Mouse (Mus musculus) forebrain, embryonic 10.5 days (tissue): Measurements from ENCODE around the gene Eml2. TPM values are rescaled to one million over a fixed set of nuclear protein-coding genes. Genes with fewer than 3 reads are reported as not detected.

Source experiments
- DNase-seq: peaks from one replicate; pipeline ENCODE4 v3.0.0-alpha.2; 2017; ENCODE audit warnings: low spot score; ENCODE audit errors: extremely low spot score
- H3K27ac ChIP-seq: fragments of 300-500 bp; sonication (generic); 2 replicates; pipeline ENCODE4 v1.5.1; 2016; ENCODE audit warnings: mild to moderate bottlenecking
- H3K27me3 ChIP-seq: fragments of 300-500 bp; sonication (generic); 2 replicates; pipeline ENCODE4 v1.6.1; 2016; ENCODE audit warnings: mild to moderate bottlenecking; ENCODE audit not compliant: poor library complexity, severe bottlenecking
- H3K36me3 ChIP-seq: fragments of 300-500 bp; sonication (generic); replicated peaks from 2 replicates; pipeline ENCODE4 v1.6.1; 2016; ENCODE audit warnings: mild to moderate bottlenecking, moderate library complexity
- H3K4me1 ChIP-seq: fragments of 300-500 bp; sonication (generic); 2 replicates; pipeline ENCODE4 v1.6.1; 2016
- H3K4me3 ChIP-seq: fragments of 300-500 bp; sonication (generic); 2 replicates; pipeline ENCODE4 v1.5.1; 2016; ENCODE audit warnings: mild to moderate bottlenecking, moderate library complexity
- H3K9me3 ChIP-seq: fragments of 300-500 bp; sonication (generic); 2 replicates; pipeline ENCODE4 v1.6.1; 2016; ENCODE audit warnings: mild to moderate bottlenecking, moderate library complexity
- WGBS: fragments of 180-500 bp; shearing (Covaris S2); methylation state at CpG from one replicate; pipeline ENCODE4 v1.1.7; 2016; 5-methylcytosine and 5-hydroxymethylcytosine counted together
- polyA plus RNA-seq: library from polyadenylated mRNA; unstranded; fragments of >200 nt; fragmentation: Nextera tagmentation; extraction: Ambion mirVana; gene quantifications from 2 replicates; pipeline ENCODE4 v1.2.1, GENCODE M21; 2016

Eml2 gene
- polyA plus RNA-seq, 1 experiment from 2014 or later = 6.4 TPM

GRCm38 (mm10) chr7:19165656-19166423 lies 10.4 kb upstream of the Eml2 start, which contains the start of gene Gipr:
Gene Gipr (minus strand): TSS chr7:19166127.
- Histone ChIP-seq H3K4me3 (peak within 1 kb of the TSS; percentile 33), H3K36me3 (no peaks in the 10 kb centered on the region), H3K27ac (no peak within 1 kb of the TSS), H3K27me3 (peaks cover 64% of the 10 kb centered on the region), H3K4me1 (peaks cover 27% of the 10 kb centered on the region), H3K9me3 (0 out of 2 replicates have a peak, but pooled peaks cover 6% of the 10 kb centered on the region)
- WGBS = 17% methylated on average over 13 of the region's 14 CpGs
- DNase-seq = no peak

DNA sequence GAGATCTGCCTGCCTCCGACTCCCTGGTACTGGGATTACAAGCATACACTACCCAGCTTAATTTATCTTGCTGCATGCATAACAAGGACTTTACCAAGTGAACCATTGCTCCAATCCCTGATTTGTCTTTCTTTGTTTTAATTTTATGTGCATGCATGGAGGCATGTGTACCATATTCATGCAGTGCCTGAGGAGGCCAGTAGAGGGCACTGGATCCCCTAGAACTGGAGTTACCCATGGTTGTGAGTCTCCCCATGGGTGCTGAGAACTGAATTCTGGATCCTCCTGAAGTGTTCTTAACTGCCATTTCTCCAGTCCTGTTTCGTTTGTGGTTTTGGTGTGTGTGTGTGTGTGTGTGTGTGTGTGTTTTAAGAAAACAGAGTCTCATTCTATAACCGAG lies 9.2 kb upstream of the Eml2 start:
- DNase-seq = no peak
- Histone ChIP-seq H3K4me3 (no peak overlapping the region), H3K4me1 (peaks cover 31% of the 10 kb centered on the region), H3K9me3 (0 out of 2 replicates have a peak, but pooled peaks cover 6% of the 10 kb centered on the region), H3K27ac (no peak overlapping the region), H3K27me3 (peaks cover 62% of the 10 kb centered on the region), H3K36me3 (no peaks in the 10 kb centered on the region)
- WGBS = 89% methylated on average over 3 of the region's 3 CpGs

DNA sequence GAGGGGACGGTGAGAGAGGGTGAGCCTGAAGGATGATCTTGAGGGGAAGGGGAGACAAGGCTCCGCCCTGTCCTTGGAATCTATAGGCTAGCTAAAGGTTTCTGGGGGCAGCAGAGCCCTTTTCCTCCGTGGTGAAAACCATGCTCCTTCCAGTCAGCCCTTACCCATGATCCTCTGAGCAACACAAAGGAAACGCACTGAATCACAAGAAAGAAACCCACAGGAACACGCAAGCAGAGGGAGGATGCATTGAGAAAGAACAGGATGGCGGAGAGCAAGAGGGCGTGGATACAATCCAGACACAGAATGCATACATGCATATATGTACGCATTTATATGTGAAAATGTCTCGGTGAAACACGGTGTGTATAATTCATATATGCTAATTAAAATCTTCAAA lies 6.7 kb upstream of the Eml2 start:
- H3K9me3 ChIP-seq = 0 out of 2 replicates have a peak, but pooled peaks cover 6% of the 10 kb centered on the region
- H3K4me3 ChIP-seq = no peak overlapping the region
- no peak overlapping the region for H3K27ac ChIP-seq
- 67% methylated on average over 10 of the region's 10 CpGs for WGBS
- DNase-seq = no peak
- no peaks in the 10 kb centered on the region for H3K36me3 ChIP-seq
- peaks cover 53% of the 10 kb centered on the region for H3K27me3 ChIP-seq
- H3K4me1 ChIP-seq = peaks cover 35% of the 10 kb centered on the region

- no peak overlapping the region for H3K27ac ChIP-seq
- H3K27me3 ChIP-seq = peaks cover 53% of the 10 kb centered on the region
- WGBS = 71% methylated on average over 8 of the region's 8 CpGs
- H3K4me3 ChIP-seq = no peak overlapping the region
- no peaks in the 10 kb centered on the region for H3K36me3 ChIP-seq
- H3K9me3 ChIP-seq = 0 out of 2 replicates have a peak, but pooled peaks cover 6% of the 10 kb centered on the region
- no peak for DNase-seq
- H3K4me1 ChIP-seq = peaks cover 29% of the 10 kb centered on the region
These were observed 6.1 kb upstream of the Eml2 start for GRCm38 (mm10) chr7:19170142-19170541.

DNA sequence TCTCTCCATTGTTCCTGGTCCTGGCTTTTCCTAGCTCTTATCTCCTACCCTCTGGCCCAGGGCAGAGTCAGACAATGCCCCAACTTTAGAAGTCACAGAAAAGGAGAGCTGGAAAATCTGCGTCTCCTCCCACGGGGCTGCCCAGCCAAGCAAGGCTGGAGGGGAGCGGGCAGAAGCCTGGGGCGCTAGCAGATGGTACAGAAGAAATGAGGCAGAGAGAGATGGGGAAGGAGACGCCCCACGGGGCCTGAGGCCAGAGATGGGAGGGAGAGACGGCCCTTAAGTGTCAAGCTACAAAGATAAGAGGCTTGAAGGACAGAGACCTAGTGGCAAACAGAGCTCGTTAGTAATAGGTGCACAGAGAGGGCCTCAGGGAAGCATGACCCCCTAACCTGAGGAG lies 4.4 kb upstream of the Eml2 start:
- no peak for DNase-seq
- H3K27ac ChIP-seq = no peak overlapping the region
- WGBS = 64% methylated on average over 8 of the region's 8 CpGs
- H3K4me1 ChIP-seq = peaks cover 34% of the 10 kb centered on the region
- peaks cover 53% of the 10 kb centered on the region for H3K27me3 ChIP-seq
- H3K9me3 ChIP-seq = 0 out of 2 replicates have a peak, but pooled peaks cover 6% of the 10 kb centered on the region
- H3K4me3 ChIP-seq = no peak overlapping the region
- H3K36me3 ChIP-seq = no peaks in the 10 kb centered on the region

- peak overlapping the region; percentile 74; the same call in 1 of the 2 replicates for H3K27ac ChIP-seq
- DNase-seq = peak; percentile 84
- peak overlapping the region; percentile 51 for H3K4me3 ChIP-seq
- WGBS = 4% methylated on average over 17 of the region's 17 CpGs
- peaks cover 60% of the 10 kb centered on the region for H3K27me3 ChIP-seq
- H3K9me3 ChIP-seq = no peaks in the 10 kb centered on the region
- no peaks in the 10 kb centered on the region for H3K36me3 ChIP-seq
- peaks cover 38% of the 10 kb centered on the region for H3K4me1 ChIP-seq
These were observed 3.3 kb upstream of the Eml2 start for GRCm38 (mm10) chr7:19172874-19173273.

GRCm38 (mm10) chr7:19176516-19176947 lies 311 bp downstream of the Eml2 start:
- Histone ChIP-seq H3K9me3 (no peaks in the 10 kb centered on the region), H3K36me3 (no peaks in the 10 kb centered on the region), H3K27me3 (peaks cover 86% of the 10 kb centered on the region), H3K27ac (peak overlapping the region; percentile 58; the same call in 1 of the 2 replicates), H3K4me1 (peaks cover 67% of the 10 kb centered on the region), H3K4me3 (peak overlapping the region; percentile 55)
- WGBS = 3% methylated on average over 20 of the region's 21 CpGs
- DNase-seq = no peak

DNA sequence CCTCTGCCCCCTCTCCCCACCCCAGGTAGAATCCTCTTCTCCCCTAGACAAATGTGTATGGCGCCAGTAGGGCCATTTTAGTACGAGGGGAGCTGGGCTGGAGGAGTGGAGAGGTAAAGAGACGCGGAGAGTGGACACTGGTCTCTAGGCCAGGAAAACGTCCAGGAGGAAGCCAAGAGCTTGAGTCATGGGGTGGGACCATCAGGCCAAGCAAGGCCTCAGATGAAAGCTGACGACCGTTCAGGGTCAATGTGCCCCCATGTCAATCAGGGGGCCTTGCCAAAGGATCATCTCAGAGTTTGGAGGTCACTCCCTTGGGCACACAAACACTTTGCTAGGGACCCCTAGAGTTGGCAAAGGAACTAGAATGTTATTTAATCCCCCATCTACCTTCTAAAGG lies 995 bp downstream of the Eml2 start:
- Histone ChIP-seq H3K27ac (no peak overlapping the region), H3K4me1 (peaks cover 67% of the 10 kb centered on the region), H3K27me3 (peaks cover 79% of the 10 kb centered on the region), H3K9me3 (no peaks in the 10 kb centered on the region), H3K4me3 (peak overlapping the region; percentile 55; the same call in 1 of the 2 replicates), H3K36me3 (no peaks in the 10 kb centered on the region)
- 67% methylated on average over 7 of the region's 7 CpGs for WGBS
- DNase-seq = no peak

DNA sequence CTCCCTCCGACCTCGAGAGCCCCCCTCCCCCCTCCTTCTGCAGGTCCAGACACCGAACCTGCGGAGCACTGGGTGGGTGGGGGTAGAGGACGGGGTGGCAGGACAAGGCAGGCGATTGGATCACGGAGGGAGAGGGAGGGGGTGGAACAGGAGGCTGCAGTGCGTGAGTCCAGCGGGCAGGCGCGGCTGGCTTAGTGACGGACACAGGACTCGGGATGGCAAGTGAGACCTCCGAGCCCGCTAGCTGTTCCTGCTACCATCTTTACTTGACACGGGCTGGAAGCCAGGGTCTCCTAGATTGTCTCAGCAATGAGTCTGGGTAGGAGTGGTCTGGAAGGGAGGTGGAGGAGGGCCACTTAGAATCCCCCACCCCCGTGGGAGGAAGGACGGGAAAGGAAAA lies 1.8 kb downstream of the Eml2 start:
- Histone ChIP-seq H3K27ac (no peak overlapping the region), H3K27me3 (peaks cover 75% of the 10 kb centered on the region), H3K4me1 (peaks cover 61% of the 10 kb centered on the region), H3K4me3 (peak overlapping the region; percentile 49), H3K36me3 (no peaks in the 10 kb centered on the region), H3K9me3 (no peaks in the 10 kb centered on the region)
- WGBS = 9% methylated on average over 18 of the region's 18 CpGs
- no peak for DNase-seq

DNA sequence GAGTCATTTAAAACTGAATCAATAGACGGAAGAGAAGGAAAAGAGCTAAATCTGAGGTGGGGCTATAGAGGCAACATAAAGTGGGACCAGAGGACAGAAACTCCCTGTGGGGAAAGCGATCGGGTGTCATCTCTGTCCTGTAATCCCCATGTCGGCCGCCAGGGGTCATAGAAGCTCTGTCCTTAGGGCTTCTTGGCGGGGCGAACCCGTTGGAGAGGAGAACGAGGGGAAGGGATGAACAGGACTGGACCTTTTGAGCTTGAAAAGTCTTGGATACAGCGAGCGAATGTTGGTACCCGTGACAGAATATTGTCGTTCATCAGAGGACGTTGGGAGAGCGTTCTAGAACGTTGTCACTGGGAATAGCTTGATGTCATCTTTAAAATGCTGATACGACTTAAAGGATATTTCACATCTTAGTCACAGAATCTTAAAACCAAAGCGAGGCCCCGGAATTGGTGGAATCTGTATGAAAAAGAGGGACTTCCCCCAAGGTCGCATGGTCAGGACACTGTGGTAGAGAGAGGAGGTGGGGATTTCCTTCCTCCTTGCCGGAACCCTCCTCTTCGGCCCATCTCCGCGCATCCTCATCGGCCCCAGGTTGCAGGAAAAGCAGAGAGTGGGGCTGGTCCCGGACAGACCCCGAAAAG lies 2.3 kb downstream of the Eml2 start:
- no peaks in the 10 kb centered on the region for H3K9me3 ChIP-seq
- peak; percentile 79 for DNase-seq
- 3% methylated on average over 27 of the region's 27 CpGs for WGBS
- H3K36me3 ChIP-seq = 0 out of 2 replicates have a peak, but pooled peaks cover 2% of the 10 kb centered on the region
- peaks cover 70% of the 10 kb centered on the region for H3K27me3 ChIP-seq
- peak overlapping the region; percentile 49 for H3K4me3 ChIP-seq
- H3K27ac ChIP-seq = peak overlapping the region; percentile 22; the same call in 1 of the 2 replicates
- peaks cover 57% of the 10 kb centered on the region for H3K4me1 ChIP-seq

GRCm38 (mm10) chr7:19179173-19179572 lies 3.0 kb downstream of the Eml2 start:
- Histone ChIP-seq H3K9me3 (no peaks in the 10 kb centered on the region), H3K4me3 (peak overlapping the region; percentile 49), H3K4me1 (peaks cover 57% of the 10 kb centered on the region), H3K27ac (peak overlapping the region; percentile 22), H3K36me3 (0 out of 2 replicates have a peak, but pooled peaks cover 7% of the 10 kb centered on the region), H3K27me3 (peaks cover 64% of the 10 kb centered on the region)
- under 1% methylated on average over 32 of the region's 32 CpGs for WGBS
- DNase-seq = peak; percentile 75

- no peak overlapping the region for H3K27ac ChIP-seq
- 0 out of 2 replicates have a peak, but pooled peaks cover 12% of the 10 kb centered on the region for H3K36me3 ChIP-seq
- H3K27me3 ChIP-seq = peaks cover 60% of the 10 kb centered on the region
- WGBS = 43% methylated on average over 6 of the region's 6 CpGs
- peak overlapping the region; percentile 49 for H3K4me3 ChIP-seq
- H3K9me3 ChIP-seq = no peaks in the 10 kb centered on the region
- no peak for DNase-seq
- peaks cover 65% of the 10 kb centered on the region for H3K4me1 ChIP-seq
These were observed 3.7 kb downstream of the Eml2 start for GRCm38 (mm10) chr7:19179936-19180335.
